Mouse (Mus musculus) ES-Bruce4 (cell line): ENCODE results near the gene Rps27l. TPM values are rescaled to one million over a fixed set of nuclear protein-coding genes. Genes with fewer than 3 reads are reported as not detected.

Source experiments
- H3K27ac ChIP-seq: 2 replicates; pipeline ENCODE4 v1.5.1; 2012; ENCODE audit warnings: low read length, inconsistent platforms; ENCODE audit not compliant: insufficient read depth
- H3K27me3 ChIP-seq: 2 replicates; pipeline ENCODE4 v1.6.1; 2012; ENCODE audit warnings: mild to moderate bottlenecking, low read length, inconsistent platforms; ENCODE audit not compliant: control insufficient read depth, poor library complexity, insufficient read depth, severe bottlenecking
- H3K36me3 ChIP-seq: 2 replicates; pipeline ENCODE4 v1.6.1; 2012; ENCODE audit warnings: inconsistent platforms, mild to moderate bottlenecking, low read length, moderate library complexity; ENCODE audit not compliant: control insufficient read depth, poor library complexity, insufficient read depth, severe bottlenecking
- H3K4me1 ChIP-seq: one replicate; pipeline ENCODE4 v1.8.1; 2011; ENCODE audit warnings: low read length; ENCODE audit not compliant: control insufficient read depth, insufficient read depth
- H3K4me3 ChIP-seq: 2 replicates; pipeline ENCODE4 v1.5.1; 2011; ENCODE audit warnings: low read depth, mild to moderate bottlenecking, low read length
- H3K9ac ChIP-seq: 2 replicates; pipeline ENCODE4 v1.6.1; 2012; ENCODE audit warnings: low read depth, mild to moderate bottlenecking, inconsistent platforms; ENCODE audit not compliant: poor library complexity, severe bottlenecking
- H3K9me3 ChIP-seq: replicated peaks from 2 replicates; pipeline ENCODE4 v1.6.1; 2012; ENCODE audit warnings: mild to moderate bottlenecking, low read length, inconsistent platforms; ENCODE audit not compliant: control insufficient read depth, poor library complexity, insufficient read depth, severe bottlenecking
- CTCF ChIP-seq: IDR thresholded peaks from one replicate; pipeline ENCODE4 v1.8.1; 2011; ENCODE audit warnings: low read depth, low read length
- EP300 ChIP-seq: IDR thresholded peaks from 2 replicates; pipeline ENCODE4 v1.6.1; 2011; ENCODE audit warnings: low read depth, low read length; ENCODE audit not compliant: insufficient read depth
- POLR2A ChIP-seq: IDR thresholded peaks from one replicate; pipeline ENCODE4 v1.8.1; 2011; ENCODE audit warnings: low read length; ENCODE audit not compliant: insufficient read depth
- polyA plus RNA-seq: library from polyadenylated mRNA; stranded (reverse); fragments of >200 nt; gene quantifications from 2 replicates; pipeline ENCODE4 v1.2.4, GENCODE M21; 2011; ENCODE audit warnings: low read depth; ENCODE audit not compliant: missing spikeins, insufficient read depth, insufficient read length

Rps27l gene
- polyA plus RNA-seq, 1 experiment = 880 TPM

DNA sequence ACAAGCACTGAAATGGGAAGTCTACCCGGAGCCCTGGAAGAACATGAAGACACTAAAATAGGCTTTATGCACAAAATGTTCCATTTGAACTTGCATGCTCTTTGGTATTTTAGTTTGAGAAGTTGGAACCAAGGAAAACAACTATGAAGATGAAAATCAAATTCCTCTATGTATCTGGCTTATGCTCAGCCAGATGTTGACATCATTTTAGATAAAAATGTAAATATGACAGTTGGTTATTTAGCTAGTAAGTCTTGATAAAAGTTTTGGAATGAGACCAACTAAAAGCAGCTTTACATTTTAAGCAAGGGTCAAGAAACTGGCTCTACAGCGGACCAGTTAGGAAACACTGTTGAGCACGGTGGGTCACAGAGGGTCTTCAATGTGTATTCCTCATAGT is 31.3 kb upstream of the Rps27l start:
- Histone ChIP-seq H3K27ac (no peak overlapping the region), H3K27me3 (peaks cover 5% of the 10 kb centered on the region), H3K36me3 (no peaks in the 10 kb centered on the region)

DNA sequence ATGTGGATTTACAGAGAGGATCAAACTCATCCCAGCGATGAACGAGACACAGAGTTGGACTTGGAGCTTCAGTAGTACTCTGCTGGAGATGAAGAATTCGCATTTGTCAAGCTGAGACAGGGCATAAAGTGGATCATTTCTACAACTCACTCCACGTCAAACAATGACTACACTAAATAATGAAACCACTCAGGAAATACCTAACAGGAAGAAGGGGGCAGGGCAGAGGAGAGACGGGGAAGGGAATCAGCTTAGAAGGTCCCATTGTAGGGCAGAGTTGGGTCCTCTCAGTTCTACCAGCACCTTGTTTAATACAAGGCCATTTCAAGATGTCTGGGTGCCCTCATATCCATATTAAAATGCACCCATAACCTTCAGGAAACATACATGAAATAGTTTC is 30.5 kb upstream of the Rps27l start:
- TF ChIP-seq CTCF (no peak), EP300 (no peak), POLR2A (no peak)

More for the DNA sequence above, 31.3 kb upstream of the Rps27l start:
- H3K9ac ChIP-seq = no peak overlapping the region
- TF ChIP-seq EP300 = no peak
- TF ChIP-seq POLR2A = no peak
- TF ChIP-seq CTCF = no peak
- H3K4me3 ChIP-seq = no peak overlapping the region
- H3K9me3 ChIP-seq = no peaks in the 10 kb centered on the region
- H3K4me1 ChIP-seq = no peaks in the 10 kb centered on the region

GRCm38 (mm10) chr9:66915869-66916785 is 29.8 kb upstream of the Rps27l start:
- no peak overlapping the region for H3K27ac ChIP-seq
- TF ChIP-seq EP300 = no peak
- no peak for TF ChIP-seq POLR2A
- no peak for TF ChIP-seq CTCF
- H3K4me1 ChIP-seq = no peaks in the 10 kb centered on the region

More for the DNA sequence above, 30.5 kb upstream of the Rps27l start:
- no peaks in the 10 kb centered on the region for H3K36me3 ChIP-seq
- H3K9ac ChIP-seq = no peak overlapping the region
- H3K9me3 ChIP-seq = no peaks in the 10 kb centered on the region
- no peak overlapping the region for H3K27ac ChIP-seq
- H3K4me3 ChIP-seq = no peak overlapping the region
- peaks cover 5% of the 10 kb centered on the region for H3K27me3 ChIP-seq
- no peaks in the 10 kb centered on the region for H3K4me1 ChIP-seq

DNA sequence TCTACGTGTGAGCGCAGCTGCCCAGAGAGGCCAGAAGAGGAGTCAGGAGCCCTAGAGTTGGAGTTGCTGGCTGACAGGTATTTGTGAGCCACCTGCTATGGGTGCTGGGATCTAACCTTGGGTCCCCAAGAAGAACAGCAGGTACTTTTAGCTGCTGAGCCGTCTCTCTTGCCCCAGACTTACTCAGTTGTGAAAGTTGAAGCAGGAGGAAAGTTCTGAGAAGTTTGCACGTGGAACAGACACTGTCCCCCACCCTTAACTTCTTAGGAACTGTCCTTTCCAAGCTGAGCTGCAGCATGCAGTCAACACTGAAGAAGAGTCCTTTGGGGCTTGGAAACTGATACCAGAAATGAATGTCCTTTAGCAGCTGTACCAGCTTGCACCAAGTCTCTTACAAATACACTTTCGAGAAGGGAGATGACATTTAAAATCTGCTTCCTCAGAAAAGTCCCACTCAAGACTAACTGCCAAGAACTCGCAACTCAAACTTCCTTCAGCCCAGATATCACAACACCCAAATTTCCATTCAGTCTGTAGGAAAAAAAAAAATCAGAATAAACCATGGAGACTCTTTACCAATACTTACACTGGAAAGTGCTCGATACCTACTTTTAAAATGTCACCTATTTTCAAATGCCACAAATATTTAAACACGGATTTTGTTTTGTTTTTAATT is 28.5 kb upstream of the Rps27l start:
- H3K9ac ChIP-seq = no peak overlapping the region
- peaks cover 5% of the 10 kb centered on the region for H3K27me3 ChIP-seq
- no peak overlapping the region for H3K4me3 ChIP-seq
- TF ChIP-seq EP300 (no peak), CTCF (no peak), POLR2A (no peak)
- H3K36me3 ChIP-seq = no peaks in the 10 kb centered on the region
- H3K4me1 ChIP-seq = no peaks in the 10 kb centered on the region
- no peaks in the 10 kb centered on the region for H3K9me3 ChIP-seq
- H3K27ac ChIP-seq = no peak overlapping the region

More at GRCm38 (mm10) chr9:66915869-66916785, 29.8 kb upstream of the Rps27l start:
- Histone ChIP-seq H3K9ac (no peak overlapping the region), H3K4me3 (no peak overlapping the region), H3K9me3 (no peaks in the 10 kb centered on the region), H3K36me3 (no peaks in the 10 kb centered on the region), H3K27me3 (peaks cover 5% of the 10 kb centered on the region)

DNA sequence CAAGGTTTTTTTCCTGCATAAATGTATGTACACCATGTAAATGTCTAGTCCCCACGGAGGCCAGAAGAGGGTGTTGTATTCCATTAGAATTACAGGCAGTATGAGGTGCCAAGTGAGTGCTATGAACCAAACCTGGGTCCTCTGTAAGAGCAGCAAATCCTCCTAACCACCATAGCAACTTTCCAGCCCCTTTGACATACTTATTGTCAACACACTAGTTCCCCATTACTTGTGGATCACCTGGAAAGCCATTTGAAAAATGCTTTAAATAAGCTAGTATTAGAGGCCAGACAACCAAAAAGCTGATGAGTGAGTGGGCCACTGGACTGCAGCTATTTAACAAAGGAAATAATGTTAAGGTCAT is 28.0 kb upstream of the Rps27l start:
- H3K9ac ChIP-seq = no peak overlapping the region
- H3K9me3 ChIP-seq = no peaks in the 10 kb centered on the region
- no peaks in the 10 kb centered on the region for H3K36me3 ChIP-seq
- no peak overlapping the region for H3K4me3 ChIP-seq
- H3K27ac ChIP-seq = no peak overlapping the region
- TF ChIP-seq CTCF = no peak
- no peak for TF ChIP-seq POLR2A
- TF ChIP-seq EP300 = no peak
- no peaks in the 10 kb centered on the region for H3K4me1 ChIP-seq
- peaks cover 5% of the 10 kb centered on the region for H3K27me3 ChIP-seq
